Mouse (Mus musculus) testis, adult 2 months (tissue): ENCODE measurements at regions not wholly inside any gene's neighbourhood (a gene's known extent, or its start where the extent isn't known, plus 50 kb on each side); places are given as distances from the start of the nearest gene placed in this dataset.

Source experiments
- CTCF ChIP-seq: fragments of 200-500 bp; IDR thresholded peaks from 2 replicates; pipeline ENCODE4 v1.5.1; 2012; ENCODE audit warnings: low read depth, mild to moderate bottlenecking, inconsistent platforms, low read length, moderate library complexity; ENCODE audit not compliant: control insufficient read depth, insufficient read depth, insufficient replicate concordance
- POLR2A ChIP-seq: fragments of 200-500 bp; IDR thresholded peaks from 2 replicates; pipeline ENCODE4 v1.6.1; 2012; ENCODE audit warnings: low read depth, mild to moderate bottlenecking, inconsistent platforms, low read length, moderate library complexity; ENCODE audit not compliant: control insufficient read depth

DNA sequence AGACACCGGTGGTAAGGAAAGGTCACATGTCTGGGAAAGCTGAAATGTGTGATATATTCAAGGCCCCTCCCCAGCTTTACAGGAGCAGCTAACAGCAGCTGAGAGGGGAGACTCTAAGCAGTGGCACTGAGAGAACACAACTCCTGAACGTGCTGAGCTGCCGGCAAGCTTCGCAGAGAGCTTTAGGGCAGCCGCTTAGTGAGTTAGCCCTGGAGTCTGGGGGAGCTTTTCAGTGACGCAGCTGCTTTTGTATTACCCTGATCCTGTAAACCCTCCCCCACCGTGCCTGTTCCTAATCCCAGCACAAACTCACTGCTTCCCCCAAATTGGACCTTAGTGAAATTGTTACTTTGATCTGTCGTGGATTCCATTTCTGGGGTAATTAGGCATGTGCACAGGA lies 442.6 kb downstream of the Prdm2 start:
- TF ChIP-seq POLR2A (no peak), CTCF (no peak)
